ENCODE assay signal across 17 mouse cellular contexts in the genomic region with DNA sequence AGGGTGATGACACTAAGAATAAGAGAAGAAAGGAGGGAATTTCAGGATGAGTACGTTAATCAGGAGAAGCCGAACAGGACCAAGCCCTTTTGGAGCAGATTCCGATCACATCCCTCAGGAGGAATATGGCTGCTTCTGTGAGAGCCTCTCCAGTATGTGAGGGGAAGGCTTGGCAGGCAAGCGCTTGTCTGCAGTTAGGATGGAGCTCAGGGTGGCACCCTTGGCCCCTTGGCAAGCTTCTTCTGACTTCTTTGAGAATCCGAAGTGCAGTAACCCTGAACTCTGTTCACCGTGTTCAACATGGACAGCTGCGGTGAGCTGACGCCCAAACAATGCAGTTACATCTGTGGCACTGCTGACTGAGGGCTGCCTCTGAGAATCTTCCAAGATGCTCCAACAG. TPM values are rescaled to one million over a fixed set of nuclear protein-coding genes. Genes with fewer than 3 reads are reported as not detected.
"Had no signal": no experiment of that assay in that cellular context is flagged by ENCODE, and none has a peak within 500 bp of the region (broad histone marks: within the 10 kb centered on the region; RNA-seq: fewer than 3 reads in every experiment).

No protein-coding gene starts in this region.

- H3K4me3 ChIP-seq: neural tube, embryonic 13.5 days; neural tube, embryonic 15.5 days; stomach, embryonic 15.5 days had no signal

- H3K9ac ChIP-seq: neural tube, embryonic 13.5 days; neural tube, embryonic 15.5 days; stomach, embryonic 15.5 days had no signal

- H3K27ac ChIP-seq: neural tube, embryonic 13.5 days; neural tube, embryonic 15.5 days; stomach, embryonic 15.5 days; stomach, postnatal 0 days had no signal

- H3K27me3 ChIP-seq: neural tube, embryonic 13.5 days; neural tube, embryonic 15.5 days; stomach, embryonic 15.5 days had no signal

- DNase-seq: retina, postnatal 1 day; right cerebral cortex, adult 18-20 months; right cerebral cortex, postnatal 14 days; right cerebral cortex, postnatal 25 days; right cerebral cortex, postnatal 4 days; spleen, adult 18-20 months; thymus, adult 18-20 months; thymus, adult 2 months; thymus, postnatal 14 days; thymus, postnatal 25 days; thymus, postnatal 36 days; thymus, postnatal 4 days had no signal

- H3K4me2 ChIP-seq: neural tube, embryonic 13.5 days; neural tube, embryonic 15.5 days; stomach, embryonic 15.5 days had no signal

- H3K4me1 ChIP-seq: neural tube, embryonic 13.5 days; neural tube, embryonic 15.5 days; stomach, embryonic 15.5 days had no signal

- H3K9me3 ChIP-seq: neural tube, embryonic 13.5 days; neural tube, embryonic 15.5 days; stomach, embryonic 15.5 days had no signal

RNA-seq across cellular contexts. Expression of a gene that starts 11.7 kb away (rescaled TPM):
- total RNA-seq: neutrophil, adult 5-6 weeks had no signal
